Mouse (Mus musculus) heart, postnatal 36 days (tissue): ENCODE data around the gene Stard8. TPM values are rescaled to one million over a fixed set of nuclear protein-coding genes. Genes with fewer than 3 reads are reported as not detected.
A peak's percentile ranks its signal among the peaks of the same experiment; 100 is the strongest.
"Not testable (repeated sequence)": the region's sequence is repeated elsewhere in the genome, so short reads cannot be mapped to it uniquely, and the experiment has no call there.

Experiments
- DNase-seq, 2 experiments: peaks; one replicate each; pipeline ENCODE4 v3.0.0; 2021 to 2022
- intact Hi-C: fragments of 180-260 bp; cut with DNase I; formaldehyde crosslinking; loops from one replicate; pipeline ENCODE4 v1.15.1; 2025
- total RNA-seq, 2 experiments: library from RNA; stranded (reverse); gene quantifications; 2 replicates each; pipeline ENCODE4 v1.2.3; 2021

Stard8 gene
- 10 to 100 TPM; 31.6 to 32.2 TPM for total RNA-seq

DNA sequence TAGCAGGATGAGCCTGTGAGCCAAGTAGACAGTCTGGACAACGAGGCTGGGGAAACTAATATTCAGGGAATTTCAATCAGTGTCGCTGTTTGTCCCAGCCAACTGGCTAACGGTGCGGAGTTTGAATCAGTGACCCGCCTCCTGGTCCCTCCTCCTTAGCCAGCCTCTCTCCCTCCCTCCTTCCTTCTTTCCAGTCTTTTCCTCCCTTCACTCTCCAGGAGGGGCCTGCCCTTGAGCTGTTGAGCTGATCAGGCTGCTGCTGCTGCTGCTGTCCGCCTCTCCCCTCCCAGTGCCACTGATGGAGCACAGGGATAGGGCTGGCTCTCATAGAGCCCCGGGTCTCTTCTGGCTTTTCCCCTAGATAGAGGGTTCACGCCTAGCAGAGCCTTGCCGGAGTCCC lies at the start of gene Stard8:
Stard8 (plus strand) TSS at position 203 of the 400 bp plus-strand sequence.
- DNase-seq: peak in 1 of 2 experiments; percentile 31
- intact Hi-C loops: no loop called here

DNA sequence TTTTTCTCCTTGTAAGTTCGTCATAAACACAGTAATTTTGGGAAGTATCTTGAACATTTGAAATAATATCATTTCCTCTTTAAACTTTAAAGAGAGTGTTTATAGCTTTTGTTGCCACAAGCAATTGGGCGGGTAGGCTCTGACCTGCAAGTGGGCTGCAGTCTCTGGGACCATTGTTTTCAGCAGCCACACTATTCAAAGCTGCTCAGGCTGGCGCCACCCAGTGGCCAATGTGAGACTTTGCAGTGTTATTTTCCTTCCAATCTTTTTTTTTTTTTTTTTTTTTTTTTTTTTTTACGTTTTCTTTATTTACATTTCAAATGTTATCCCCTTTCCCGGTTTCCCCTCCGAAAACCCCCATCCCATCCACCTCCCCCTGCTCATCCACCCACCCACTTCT lies 49.1 kb upstream of the Stard8 start:
- intact Hi-C loops: no loop called here
- peak in 1 of 2 experiments; percentile 20 for DNase-seq

DNA sequence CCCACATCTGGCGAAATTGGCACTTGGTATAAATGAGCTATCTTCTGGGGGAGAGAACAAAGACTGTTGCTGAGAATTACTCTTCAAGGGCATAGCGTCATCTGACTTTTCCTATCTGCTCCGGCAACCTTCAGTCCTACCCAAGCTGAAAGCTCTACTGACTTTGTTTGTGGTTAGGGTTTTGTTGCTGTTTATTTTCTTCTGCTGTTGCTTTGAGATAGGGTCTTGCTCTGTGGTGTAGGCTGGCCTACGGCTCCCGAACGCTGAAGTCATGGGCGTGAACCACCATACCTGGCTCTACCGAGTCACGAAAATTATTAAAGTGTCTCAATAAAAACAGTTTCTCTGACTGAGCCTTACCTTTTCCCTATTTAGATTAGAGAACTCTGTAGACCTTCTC lies 44.8 kb upstream of the Stard8 start:
- intact Hi-C loops: no loop called here
- DNase-seq: no peak

DNA sequence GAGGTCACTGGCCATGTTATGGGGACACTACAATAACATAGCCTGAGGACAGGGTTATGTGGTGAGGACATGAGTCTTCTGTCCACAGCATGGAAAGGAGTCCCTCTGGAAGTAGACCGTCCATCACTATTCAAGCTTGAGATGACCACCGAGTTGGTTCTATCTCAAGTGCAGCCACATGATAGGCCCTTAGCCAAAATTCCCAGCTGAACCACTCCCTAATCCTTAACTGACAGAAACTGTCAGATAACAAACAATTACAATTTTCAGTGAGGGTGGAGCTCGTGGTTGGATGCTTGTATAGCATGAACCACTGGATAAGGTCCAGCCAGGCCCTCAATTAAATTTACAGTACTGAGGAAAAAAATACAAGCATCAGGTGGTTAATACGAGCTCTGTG lies 44.0 kb upstream of the Stard8 start:
- intact Hi-C loops: no loop called here
- no peak for DNase-seq

DNA sequence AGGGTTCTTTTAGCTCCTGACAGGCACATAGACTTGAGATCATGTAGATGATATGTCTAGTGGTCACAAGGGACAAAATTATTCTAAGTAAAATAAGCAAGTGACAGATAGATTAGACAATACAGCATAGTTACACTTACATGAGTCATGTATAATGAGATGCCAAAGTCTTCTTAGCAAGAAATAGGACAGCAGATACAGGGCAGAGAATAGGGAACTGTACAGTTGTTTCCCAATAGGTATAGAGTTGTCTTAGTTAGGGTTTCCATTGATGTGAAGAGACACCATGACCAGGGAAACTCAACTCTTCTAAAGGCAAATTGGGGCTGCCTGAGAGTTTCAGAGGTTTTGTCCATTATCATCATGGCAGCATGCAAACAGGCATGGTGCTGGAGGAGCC lies 39.3 kb upstream of the Stard8 start:
- intact Hi-C loops: no loop called here
- no peak for DNase-seq

DNA sequence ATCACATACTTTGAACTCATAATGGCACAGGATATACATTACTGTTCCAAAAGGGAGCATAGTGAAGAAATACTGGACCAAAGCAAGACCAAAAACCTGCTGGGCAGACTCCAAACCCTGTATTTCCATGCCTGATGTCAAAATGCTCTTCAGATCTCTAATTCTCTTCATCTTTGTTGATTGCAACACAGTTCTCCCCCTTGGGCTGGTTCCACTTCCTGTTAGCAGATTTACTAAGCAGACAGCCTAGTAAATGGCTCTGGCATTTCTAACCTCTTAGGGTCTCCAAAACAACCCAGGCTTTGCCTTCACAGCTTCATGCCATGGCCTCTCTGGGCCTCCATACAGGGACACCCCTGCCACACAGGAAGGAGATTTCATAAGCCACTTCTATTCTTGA lies 38.5 kb upstream of the Stard8 start:
- no peak for DNase-seq
- intact Hi-C loops: no loop called here

DNA sequence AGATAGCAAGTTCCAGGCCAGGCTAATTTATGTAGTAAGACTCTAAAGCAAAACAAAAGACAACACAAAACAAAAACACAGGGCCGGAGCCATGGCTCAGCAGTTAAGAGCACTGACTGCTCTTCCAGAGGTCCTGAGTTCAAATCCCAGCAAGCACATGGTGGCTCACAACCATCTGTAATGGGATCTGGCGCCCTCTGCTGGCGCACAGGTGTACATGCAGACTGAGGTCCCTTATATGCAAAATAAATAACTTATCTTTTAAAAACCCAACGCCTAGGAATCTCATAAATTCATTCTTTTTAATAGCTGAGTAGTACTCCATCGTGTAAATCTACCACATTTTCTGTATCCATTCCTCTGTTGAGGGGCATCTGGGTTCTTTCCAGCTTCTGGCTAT lies 16.4 kb upstream of the Stard8 start:
- intact Hi-C loops, DNase-seq: not testable (repeated sequence)

DNA sequence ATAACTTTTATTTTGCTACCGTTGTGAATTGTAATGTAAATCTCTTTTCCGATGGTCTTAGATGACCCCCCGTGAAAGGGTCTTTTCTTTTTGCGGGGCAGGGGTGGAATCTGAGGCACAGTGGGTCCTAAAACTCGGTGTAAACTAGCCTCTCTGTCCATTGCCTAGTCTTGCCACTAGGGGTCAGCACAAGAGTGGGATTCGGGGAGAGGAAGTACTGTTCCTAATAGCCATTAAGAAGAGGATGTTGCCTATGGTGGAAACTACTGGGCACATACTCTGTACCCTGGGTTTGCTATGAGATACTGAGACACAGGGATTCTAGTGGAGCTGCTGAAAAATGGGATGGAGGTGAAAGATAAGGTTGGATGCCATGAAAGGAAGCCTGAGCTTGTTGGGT lies 13.5 kb upstream of the Stard8 start:
- peak; percentile 65 to 66 for DNase-seq
- intact Hi-C loops: loop anchor here (1.0 kb wide), 2 partner anchors 70 to 124 kb away; no protein-coding TSS in a partner anchor

DNA sequence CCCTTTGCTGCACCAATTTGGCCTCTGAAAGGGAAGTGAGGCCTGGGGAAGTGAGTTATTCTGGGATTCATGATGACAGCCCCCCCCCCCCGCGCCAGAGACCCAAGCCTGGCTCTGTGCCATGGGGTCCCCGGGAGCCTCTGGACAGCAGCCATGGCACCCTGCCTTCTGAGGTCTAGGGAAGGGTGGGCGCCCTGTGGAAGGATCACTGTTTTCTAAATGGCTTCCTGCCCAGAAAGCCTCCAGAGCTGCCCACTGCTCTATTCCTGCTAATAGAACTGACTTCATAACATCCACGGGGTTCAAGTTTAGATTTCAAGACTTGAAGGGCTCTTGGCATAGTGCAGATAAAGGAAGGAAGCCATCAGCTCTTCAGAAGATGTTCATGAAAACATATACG lies 983 bp upstream of the Stard8 start:
- intact Hi-C loops: no loop called here
- DNase-seq: no peak

DNA sequence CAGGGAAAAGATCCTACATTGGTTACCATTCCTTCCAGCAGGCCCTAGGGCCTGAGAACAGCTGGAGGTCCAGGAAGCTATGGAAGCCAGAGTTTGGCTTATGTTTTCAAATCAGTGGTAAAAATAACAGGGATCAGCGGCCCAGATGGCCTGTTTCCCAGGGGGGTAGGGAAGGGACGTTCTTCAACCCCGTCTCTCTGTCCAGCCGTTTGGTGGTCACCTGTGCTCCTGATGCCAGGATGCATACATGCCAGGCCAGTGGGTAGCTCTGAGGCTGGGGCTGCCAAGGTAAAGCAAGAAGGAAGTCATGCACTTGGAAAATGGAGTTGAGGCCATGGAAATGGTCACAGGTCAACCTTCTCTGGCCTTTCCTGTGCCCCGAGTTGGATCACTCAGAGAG lies 7.5 kb downstream of the Stard8 start:
- intact Hi-C loops: no loop called here
- no peak for DNase-seq

DNA sequence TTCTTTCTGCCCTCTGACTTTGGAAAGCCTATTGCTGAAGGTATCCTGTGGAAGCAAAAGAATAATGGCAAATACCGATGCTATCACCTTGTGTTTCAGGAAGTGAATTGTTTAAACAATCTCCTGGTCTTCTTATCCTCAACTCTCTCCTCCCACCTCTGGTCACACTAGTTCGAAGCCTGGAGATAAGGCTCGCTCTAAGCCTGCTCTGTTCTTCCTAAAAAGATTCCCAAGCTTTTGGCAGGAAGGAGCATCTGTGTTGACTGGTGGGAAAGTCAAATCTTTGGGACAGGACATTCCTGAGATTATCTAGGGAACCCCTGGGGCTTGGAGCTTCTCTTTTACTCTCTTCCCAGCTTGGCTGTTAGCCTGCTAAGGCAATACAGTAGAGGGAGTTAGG lies 8.2 kb downstream of the Stard8 start:
- DNase-seq: no peak
- intact Hi-C loops: no loop called here

DNA sequence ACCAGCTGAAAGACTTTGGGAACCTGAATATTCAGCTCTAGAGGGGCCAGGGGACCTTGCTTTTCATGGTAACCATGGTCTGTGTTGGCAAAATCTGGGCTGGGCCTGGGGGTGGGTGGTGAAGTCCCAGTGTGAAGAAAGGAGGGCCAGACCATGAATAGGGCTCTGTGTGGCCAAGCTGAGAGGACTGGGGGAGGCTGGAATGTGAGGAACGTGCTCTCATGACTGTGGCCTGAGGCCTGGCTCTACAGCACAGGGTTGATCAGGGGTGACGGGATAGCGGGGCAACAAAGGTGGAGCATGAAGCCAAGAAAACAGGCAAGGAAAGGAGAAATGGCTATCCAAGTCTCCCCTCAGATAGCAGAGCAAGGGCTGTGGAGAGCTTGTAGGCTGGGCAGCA lies 9.4 kb downstream of the Stard8 start:
- no peak for DNase-seq
- intact Hi-C loops: no loop called here

DNA sequence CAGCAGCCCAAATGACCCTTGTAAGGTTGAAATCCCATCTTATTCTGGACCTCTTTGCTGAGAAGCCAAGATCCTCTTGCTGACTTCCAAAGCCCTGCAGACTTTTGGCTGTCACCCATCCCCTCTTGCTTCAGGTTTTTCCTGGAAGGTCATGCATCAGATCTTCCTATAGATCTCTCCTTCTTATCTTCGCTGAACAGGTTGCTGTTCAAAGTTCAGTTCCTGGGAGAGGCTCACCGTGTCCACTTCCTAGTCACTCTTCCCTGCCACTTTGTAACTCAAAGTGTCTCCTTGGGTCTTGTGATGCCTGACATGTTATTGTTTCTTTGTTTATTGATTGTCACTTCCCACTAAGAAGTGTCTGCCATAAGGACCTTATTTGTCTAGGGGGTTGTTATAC lies 12.7 kb downstream of the Stard8 start:
- DNase-seq: no peak
- intact Hi-C loops: no loop called here

DNA sequence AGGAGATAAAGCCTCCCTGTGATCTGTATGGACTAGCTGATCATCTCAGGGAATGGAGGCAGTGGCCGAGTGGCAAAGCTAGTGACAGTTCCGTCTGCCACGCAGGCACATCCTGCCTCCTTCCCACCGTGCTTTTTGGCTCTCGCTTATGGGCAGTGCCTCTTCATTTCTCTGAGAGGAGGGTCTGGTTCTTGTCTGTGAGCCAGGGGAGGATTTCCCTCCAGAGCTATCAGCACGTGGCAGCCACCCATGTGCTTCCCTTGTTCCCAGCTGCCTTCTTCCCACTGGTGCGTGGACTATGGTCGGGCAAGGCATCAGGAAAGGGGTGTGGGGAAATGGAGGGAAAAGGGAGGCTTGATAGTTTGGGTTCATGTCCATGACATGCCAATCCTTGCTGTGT lies 13.9 kb downstream of the Stard8 start:
- DNase-seq: no peak
- intact Hi-C loops: no loop called here

DNA sequence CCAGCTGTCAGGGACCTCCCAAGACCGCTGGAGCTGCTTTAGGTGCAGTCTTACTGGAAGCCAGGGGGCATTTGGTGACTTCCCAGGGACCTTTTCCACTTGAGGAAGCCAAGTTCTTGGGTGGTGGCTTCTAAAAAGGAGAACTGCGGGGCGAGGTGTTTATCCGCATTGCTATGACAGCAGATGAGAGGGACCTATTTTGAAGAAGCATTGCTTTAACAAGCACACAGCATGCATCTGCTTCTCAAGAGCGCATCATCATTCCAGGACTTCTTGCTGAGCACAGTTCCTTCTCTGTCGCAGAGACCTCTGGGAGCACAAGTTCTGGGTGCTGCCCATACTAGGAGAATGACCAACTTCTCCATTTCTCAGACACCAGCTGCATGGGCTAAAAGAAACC lies 14.8 kb downstream of the Stard8 start:
- no peak for DNase-seq
- intact Hi-C loops: no loop called here

DNA sequence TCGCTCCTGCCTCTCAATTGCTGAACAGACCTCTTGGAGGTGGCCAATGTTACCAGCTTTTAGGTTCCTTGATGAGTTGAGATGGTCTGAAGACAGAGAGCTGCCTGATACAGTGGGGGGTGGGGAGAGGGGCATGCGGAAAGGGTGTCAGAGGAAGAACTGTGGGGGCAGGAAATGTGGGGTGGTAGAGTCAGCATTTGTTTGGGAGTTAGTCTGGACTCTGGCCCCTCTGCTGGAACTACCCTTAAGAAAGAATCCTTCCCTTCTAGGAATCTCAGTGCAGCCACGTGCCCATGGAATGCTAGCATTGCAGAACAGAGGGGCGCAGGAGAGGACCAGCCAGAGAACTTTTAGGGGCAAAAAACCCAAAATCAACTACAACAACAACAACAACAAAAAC lies 16.3 kb downstream of the Stard8 start:
- intact Hi-C loops: no loop called here
- DNase-seq: no peak

DNA sequence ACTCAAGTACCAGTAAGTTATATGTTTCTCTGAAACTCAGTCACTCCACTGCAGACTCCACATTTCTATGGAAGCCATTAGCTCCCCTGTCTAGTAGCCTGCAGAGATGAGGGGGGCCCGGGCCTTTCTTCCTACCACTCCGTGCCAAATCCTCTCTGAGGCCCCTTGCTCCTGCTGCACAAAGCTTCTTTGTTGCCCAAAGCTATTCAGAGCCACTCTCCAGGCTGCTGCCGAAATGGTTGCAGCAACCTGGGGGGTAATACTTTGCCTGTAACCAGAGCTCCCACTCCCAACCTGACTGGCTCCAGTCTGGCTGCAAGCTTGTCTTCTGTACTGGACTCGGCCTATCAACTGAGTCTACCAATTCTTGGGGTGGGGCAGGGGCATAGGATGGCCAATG lies 17.2 kb downstream of the Stard8 start:
- intact Hi-C loops: no loop called here
- DNase-seq: no peak

DNA sequence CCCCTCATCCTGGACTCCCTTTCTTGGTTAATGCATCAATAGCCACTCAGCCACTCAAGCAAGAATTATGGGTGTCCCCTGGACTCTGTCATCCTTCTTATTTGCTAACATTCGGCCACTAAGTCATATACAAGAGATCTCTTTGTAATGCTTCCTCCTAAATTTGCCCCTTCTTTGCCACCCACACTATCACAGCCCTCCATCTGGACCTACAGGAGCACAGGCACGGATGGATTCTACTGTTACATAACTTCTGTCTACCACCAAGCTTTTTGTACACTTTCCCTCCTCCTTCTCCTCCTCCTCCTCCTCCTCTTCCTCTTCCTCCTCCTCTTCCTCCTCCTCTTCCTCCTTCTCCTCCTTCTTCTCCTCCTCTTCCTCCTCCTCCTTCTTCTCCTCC lies 18.5 kb downstream of the Stard8 start:
- intact Hi-C loops: no loop called here
- DNase-seq: no peak

DNA sequence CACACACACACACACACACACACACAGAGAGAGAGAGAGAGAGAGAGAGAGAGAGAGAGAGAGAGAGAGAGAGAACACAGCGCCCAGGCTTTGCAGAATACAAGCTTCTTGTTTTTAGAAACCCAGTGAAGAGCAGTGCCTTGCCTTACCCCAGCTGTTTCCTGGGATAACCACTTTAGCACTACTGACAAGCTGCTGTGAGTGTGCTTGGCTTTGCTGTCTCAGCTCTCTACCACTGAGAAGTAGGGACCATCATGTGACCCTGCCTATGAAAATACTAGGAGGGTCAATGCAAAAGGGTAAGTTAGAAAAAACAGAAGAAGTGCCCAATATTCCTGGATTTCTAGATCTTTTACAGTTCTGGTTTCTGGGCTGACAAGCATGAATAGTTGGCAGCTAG lies 20.9 kb downstream of the Stard8 start:
- intact Hi-C loops: no loop called here
- DNase-seq: no peak

DNA sequence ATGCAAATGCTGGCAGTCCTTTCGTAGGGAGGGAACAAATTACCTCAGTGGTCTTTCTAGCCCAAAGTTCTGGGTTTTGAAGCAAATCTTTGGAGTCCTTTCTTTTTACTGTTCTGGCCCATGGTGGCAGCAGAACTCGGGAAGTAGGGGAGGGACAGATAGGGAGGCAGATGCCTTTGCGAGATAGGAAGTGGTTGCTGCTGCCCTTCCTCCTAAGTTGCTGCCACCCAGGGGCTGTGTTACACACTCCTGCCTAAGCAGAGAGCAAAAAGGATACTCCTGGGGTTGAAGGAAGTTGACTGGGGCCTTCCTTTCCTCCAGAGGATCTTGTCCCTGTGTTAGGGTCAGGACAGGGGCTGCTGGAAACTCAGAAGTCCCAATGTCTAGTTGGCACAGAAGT lies 32.4 kb downstream of the Stard8 start:
- no peak for DNase-seq
- intact Hi-C loops: no loop called here

DNA sequence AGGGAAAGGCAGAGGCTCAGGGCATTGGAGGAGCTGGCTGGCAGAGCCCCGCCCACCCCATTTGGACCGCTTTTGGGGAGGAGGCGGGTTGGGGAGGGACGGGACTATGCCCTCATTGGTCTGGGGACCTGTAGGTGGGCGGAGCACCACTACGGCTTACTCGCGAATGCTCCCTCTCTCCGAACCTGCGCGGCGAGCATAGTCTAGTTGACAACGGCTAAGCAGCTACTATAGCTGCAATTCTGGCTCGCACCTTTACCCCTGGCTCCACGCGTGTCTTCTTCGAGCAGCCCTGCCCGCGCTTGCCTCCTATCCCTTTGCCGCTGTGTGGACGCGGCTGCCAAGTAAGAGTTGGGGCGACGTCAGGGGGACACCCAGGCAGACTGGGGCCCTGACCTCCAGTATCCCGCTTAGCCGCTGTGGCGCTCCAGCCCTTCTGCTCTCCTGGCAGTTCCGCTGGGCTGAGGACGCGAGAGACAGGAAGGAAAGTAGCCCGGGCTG lies 39.5 kb downstream of the Stard8 start:
- peak; percentile 76 to 78 for DNase-seq
- intact Hi-C loops: loop anchor here (5.0 kb wide), 1 partner anchor 50 kb away; no protein-coding TSS in a partner anchor

DNA sequence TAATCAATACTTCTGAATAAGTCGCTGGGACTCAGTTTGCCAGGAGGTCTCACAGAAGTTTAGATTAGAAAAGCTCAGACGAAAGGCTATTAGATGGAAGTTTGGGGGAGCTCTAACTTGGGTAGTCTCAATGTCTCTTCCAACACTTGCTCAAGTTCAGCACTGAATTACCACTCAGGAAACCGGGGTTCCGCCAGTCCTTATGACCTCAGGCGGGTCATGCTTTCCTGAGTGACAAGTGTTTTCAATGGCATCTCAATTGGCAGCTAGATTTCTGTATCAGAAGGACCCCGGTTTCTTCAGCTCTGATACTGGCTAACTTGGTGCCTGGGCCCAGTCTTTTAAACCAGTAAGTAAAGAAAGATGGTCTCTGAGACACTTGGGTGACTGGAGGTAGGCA lies 40.2 kb downstream of the Stard8 start:
- no peak for DNase-seq
- intact Hi-C loops: loop anchor here (5.0 kb wide), 1 partner anchor 51 kb away; no protein-coding TSS in a partner anchor

DNA sequence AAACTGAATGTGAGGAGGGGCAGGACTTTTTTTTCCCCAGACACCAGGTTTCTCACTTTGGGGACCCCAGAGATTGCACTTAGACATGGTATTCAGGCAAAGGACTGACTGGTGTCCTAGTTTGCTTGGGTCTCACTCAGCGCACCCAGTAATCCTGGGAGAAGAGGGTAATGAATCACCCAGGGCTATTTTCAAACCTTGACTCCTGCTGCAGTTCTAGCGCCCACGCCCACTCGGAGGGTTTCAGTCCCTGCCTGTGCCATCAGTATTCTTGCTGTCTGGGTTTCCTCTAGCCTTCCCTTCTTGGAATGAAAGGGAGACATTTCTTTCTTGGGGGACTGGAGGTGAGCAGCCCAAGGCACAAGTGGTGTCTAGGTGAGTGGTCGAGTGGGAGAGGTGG lies 40.7 kb downstream of the Stard8 start:
- no peak for DNase-seq
- intact Hi-C loops: loop anchor here (5.0 kb wide), 1 partner anchor 51 kb away; no protein-coding TSS in a partner anchor
